Mouse (Mus musculus): ENCODE results near the gene Gid8. TPM values are rescaled to one million over a fixed set of nuclear protein-coding genes. Genes with fewer than 3 reads are reported as not detected.
A peak's percentile ranks its signal among the peaks of the same experiment; 100 is the strongest.

Gene Gid8
- polyA plus RNA-seq, 1 experiment from 2014 or later = 38.0 TPM

DNA sequence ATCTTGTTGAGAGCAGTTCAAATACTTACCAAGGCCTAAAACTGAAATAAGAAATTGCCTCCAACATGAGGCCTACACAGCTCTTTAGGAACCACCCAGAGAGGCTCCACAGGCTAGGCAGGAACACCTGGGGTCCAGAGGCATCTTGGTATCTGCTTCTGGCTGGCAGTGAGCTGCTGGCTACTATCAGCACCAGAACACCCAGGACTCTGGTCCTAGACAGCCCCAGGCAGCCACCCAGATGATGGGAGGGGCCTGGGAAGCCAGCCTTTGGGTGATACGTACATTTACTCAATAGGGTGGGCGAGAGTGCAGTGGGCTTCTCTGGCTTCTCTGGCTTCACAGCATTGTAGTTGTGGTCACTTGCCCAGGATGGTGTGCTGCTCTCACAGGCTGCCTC lies 26.4 kb upstream of the Gid8 start:
- Histone ChIP-seq H3K9me3 (ENCODE audit: control insufficient read depth) (no peaks in the 10 kb centered on the region), H3K9ac (ENCODE audit: low read depth, low read length) (no peak overlapping the region), H3K4me1 (replicated peaks; ENCODE audit: control insufficient read depth, insufficient read depth, low read length) (no peaks in the 10 kb centered on the region), H3K27ac (ENCODE audit: low read depth, low read length) (no peak overlapping the region), H3K4me2 (replicated peaks; ENCODE audit: low read depth) (no peak overlapping the region), H3K4me3 (ENCODE audit: low read depth, low read length) (no peak overlapping the region), H3K36me3 (ENCODE audit: control insufficient read depth, insufficient read depth) (peaks cover 74% of the 10 kb centered on the region), H3K27me3 (replicated peaks; ENCODE audit: control insufficient read depth, insufficient read depth, low read length) (no peaks in the 10 kb centered on the region)
- no peak for ATAC-seq
- no peak for TF ChIP-seq CTCF (IDR thresholded peaks at IDR 0.05; ENCODE audit: low read depth)
- 92% methylated on average over 2 of the region's 2 CpGs for WGBS

DNA sequence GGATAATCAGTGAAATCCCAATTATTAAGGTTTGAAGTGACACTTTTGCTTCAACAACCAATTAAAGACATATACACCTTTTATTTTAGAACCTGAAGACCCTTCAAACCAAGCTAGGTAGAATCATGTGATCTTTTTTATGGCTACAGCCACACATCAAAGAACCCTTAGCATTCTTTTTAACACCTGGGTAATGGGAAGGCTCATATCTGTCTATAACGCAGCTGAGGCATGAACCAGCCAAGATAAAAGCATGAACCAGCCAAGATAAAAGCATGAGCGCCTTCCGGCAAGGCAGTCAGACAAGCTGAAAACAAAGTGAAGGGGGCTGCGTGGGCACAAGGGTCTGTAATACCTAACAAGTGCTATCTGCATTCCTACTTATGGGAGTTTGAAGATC lies 25.9 kb upstream of the Gid8 start:
- no peak for ATAC-seq
- no peaks in the 10 kb centered on the region for H3K4me1 ChIP-seq (replicated peaks; ENCODE audit: control insufficient read depth, insufficient read depth, low read length)
- no peak overlapping the region for H3K4me2 ChIP-seq (replicated peaks; ENCODE audit: low read depth)

DNA sequence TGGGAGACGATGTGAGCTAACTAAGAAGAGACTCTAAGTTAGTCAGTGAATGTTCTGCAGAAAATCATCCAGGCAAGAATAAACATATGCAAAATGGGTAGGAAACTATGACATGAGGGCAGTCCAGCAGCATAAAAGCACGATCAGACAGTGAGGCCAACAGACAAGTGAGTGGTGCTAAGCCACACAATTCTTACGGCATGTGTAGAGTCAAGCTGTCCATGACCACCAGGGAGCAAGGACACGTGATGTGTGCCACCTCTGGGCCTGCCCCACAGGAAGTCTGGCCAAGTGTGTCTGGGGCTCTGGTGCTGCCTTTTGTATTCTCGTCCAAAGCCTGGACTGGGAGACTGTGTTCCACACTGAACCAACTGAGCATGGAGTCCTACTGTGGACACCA lies 20.1 kb upstream of the Gid8 start:
- peaks cover 65% of the 10 kb centered on the region for H3K36me3 ChIP-seq (ENCODE audit: control insufficient read depth, insufficient read depth)
- H3K4me2 ChIP-seq (replicated peaks; ENCODE audit: low read depth) = no peak overlapping the region
- H3K27ac ChIP-seq (ENCODE audit: low read depth, low read length) = no peak overlapping the region
- H3K4me3 ChIP-seq (ENCODE audit: low read depth, low read length) = no peak overlapping the region
- H3K9me3 ChIP-seq (ENCODE audit: control insufficient read depth) = no peaks in the 10 kb centered on the region
- H3K9ac ChIP-seq (ENCODE audit: low read depth, low read length) = no peak overlapping the region
- 85% methylated on average over 5 of the region's 5 CpGs for WGBS
- H3K27me3 ChIP-seq (replicated peaks; ENCODE audit: control insufficient read depth, insufficient read depth, low read length) = no peaks in the 10 kb centered on the region
- ATAC-seq = no peak
- H3K4me1 ChIP-seq (replicated peaks; ENCODE audit: control insufficient read depth, insufficient read depth, low read length) = no peaks in the 10 kb centered on the region; the same call in 1 of the 2 replicates
- no peak for TF ChIP-seq CTCF (IDR thresholded peaks at IDR 0.05; ENCODE audit: low read depth)

More for the DNA sequence above, 25.9 kb upstream of the Gid8 start:
- H3K9ac ChIP-seq (ENCODE audit: low read depth, low read length) = no peak overlapping the region
- H3K36me3 ChIP-seq (ENCODE audit: control insufficient read depth, insufficient read depth) = peaks cover 79% of the 10 kb centered on the region
- TF ChIP-seq CTCF (IDR thresholded peaks at IDR 0.05; ENCODE audit: low read depth) = no peak
- no peak overlapping the region for H3K4me3 ChIP-seq (ENCODE audit: low read depth, low read length)
- no peak overlapping the region for H3K27ac ChIP-seq (ENCODE audit: low read depth, low read length)
- H3K27me3 ChIP-seq (replicated peaks; ENCODE audit: control insufficient read depth, insufficient read depth, low read length) = no peaks in the 10 kb centered on the region
- WGBS = 81% methylated on average over 4 of the region's 4 CpGs
- no peaks in the 10 kb centered on the region for H3K9me3 ChIP-seq (ENCODE audit: control insufficient read depth)

DNA sequence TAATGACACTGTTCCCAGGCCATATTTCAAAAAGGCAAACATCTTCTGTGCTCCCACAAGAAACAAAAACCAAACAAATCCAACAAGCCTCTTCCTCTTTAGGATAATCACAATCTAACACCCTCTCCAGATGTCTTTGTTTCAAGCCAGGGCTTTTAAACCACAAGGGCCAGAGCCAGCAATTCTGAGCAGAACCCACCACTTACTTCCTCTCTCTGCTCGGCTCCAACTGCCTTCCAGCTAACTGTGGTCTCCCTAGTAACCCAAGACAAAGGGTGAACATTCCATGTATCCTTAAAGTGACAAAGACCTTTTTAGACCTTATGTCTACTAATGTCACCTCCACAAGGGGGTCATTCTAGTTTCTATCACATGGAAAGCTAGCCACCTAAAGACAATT lies 17.3 kb upstream of the Gid8 start:
- WGBS = 0% methylated on average over 1 of the region's 1 CpGs
- H3K9me3 ChIP-seq (ENCODE audit: control insufficient read depth) = no peaks in the 10 kb centered on the region
- no peak overlapping the region for H3K9ac ChIP-seq (ENCODE audit: low read depth, low read length)
- H3K36me3 ChIP-seq (ENCODE audit: control insufficient read depth, insufficient read depth) = peaks cover 37% of the 10 kb centered on the region
- no peak overlapping the region for H3K4me2 ChIP-seq (replicated peaks; ENCODE audit: low read depth)
- no peaks in the 10 kb centered on the region; the same call in 1 of the 2 replicates for H3K4me1 ChIP-seq (replicated peaks; ENCODE audit: control insufficient read depth, insufficient read depth, low read length)
- no peak for ATAC-seq
- no peak overlapping the region for H3K4me3 ChIP-seq (ENCODE audit: low read depth, low read length)
- TF ChIP-seq CTCF (IDR thresholded peaks at IDR 0.05; ENCODE audit: low read depth) = no peak
- H3K27me3 ChIP-seq (replicated peaks; ENCODE audit: control insufficient read depth, insufficient read depth, low read length) = no peaks in the 10 kb centered on the region
- no peak overlapping the region for H3K27ac ChIP-seq (ENCODE audit: low read depth, low read length)

DNA sequence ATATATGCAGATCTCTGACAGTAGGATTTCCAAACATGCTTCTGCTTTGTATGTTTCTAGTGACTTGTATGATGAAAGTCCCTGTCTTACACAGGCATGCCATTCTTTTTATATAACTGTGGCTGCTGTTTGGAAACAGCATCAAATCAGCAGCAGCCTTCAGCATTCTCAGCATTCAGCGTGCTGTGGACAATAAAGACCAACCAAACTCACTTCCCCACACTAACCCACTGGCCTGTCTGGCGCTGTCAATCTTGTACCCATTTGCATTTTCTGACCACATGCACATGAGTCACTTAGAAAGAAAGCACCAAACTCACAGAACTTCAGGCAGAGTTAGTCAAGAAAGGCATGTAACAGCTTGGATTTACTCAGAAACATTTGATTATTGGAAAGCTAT lies 14.7 kb upstream of the Gid8 start:
- no peak overlapping the region for H3K4me3 ChIP-seq (ENCODE audit: low read depth, low read length)
- H3K27me3 ChIP-seq (replicated peaks; ENCODE audit: control insufficient read depth, insufficient read depth, low read length) = no peaks in the 10 kb centered on the region
- ATAC-seq = no peak
- no peak overlapping the region for H3K4me2 ChIP-seq (replicated peaks; ENCODE audit: low read depth)
- peaks cover 12% of the 10 kb centered on the region for H3K36me3 ChIP-seq (ENCODE audit: control insufficient read depth, insufficient read depth)
- no peaks in the 10 kb centered on the region for H3K9me3 ChIP-seq (ENCODE audit: control insufficient read depth)
- 71% methylated on average over 2 of the region's 2 CpGs for WGBS
- no peak overlapping the region for H3K9ac ChIP-seq (ENCODE audit: low read depth, low read length)
- no peak overlapping the region for H3K27ac ChIP-seq (ENCODE audit: low read depth, low read length)
- H3K4me1 ChIP-seq (replicated peaks; ENCODE audit: control insufficient read depth, insufficient read depth, low read length) = peaks cover 6% of the 10 kb centered on the region
- no peak for TF ChIP-seq CTCF (IDR thresholded peaks at IDR 0.05; ENCODE audit: low read depth)

DNA sequence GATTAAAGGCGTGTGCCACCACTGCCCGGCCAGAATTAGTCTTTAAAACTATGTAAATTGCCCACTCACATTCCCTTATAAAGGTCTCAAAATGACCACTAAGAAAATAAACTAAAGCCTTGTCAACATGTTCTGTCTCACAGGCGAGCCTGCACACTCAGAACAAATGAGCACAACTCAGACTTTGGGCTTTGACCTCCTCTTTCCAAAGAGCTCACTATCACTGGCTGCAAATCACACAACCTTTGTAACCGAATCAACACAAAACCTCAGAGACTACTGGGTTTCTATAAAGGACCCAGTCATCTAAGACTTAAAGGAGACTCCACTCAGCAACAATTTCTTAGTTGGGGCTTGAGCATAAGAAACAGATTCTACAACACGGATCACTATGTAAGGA lies 9.5 kb upstream of the Gid8 start:
- no peak for TF ChIP-seq CTCF (IDR thresholded peaks at IDR 0.05; ENCODE audit: low read depth)
- peak; percentile 45 for ATAC-seq
- H3K36me3 ChIP-seq (ENCODE audit: control insufficient read depth, insufficient read depth) = no peaks in the 10 kb centered on the region
- H3K4me2 ChIP-seq (replicated peaks; ENCODE audit: low read depth) = peak overlapping the region; percentile 82
- H3K9ac ChIP-seq (ENCODE audit: low read depth, low read length) = peak overlapping the region; percentile 99; the same call in 1 of the 2 replicates
- H3K4me3 ChIP-seq (ENCODE audit: low read depth, low read length) = peak overlapping the region; percentile 82
- no peaks in the 10 kb centered on the region for H3K9me3 ChIP-seq (ENCODE audit: control insufficient read depth)
- 36% methylated on average over 5 of the region's 5 CpGs for WGBS
- H3K27ac ChIP-seq (ENCODE audit: low read depth, low read length) = peak overlapping the region; percentile 99
- no peaks in the 10 kb centered on the region for H3K27me3 ChIP-seq (replicated peaks; ENCODE audit: control insufficient read depth, insufficient read depth, low read length)
- peaks cover 22% of the 10 kb centered on the region for H3K4me1 ChIP-seq (replicated peaks; ENCODE audit: control insufficient read depth, insufficient read depth, low read length)
